Mouse (Mus musculus): ENCODE results near the gene Hexim2.

Gene Hexim2

GRCm38 (mm10) chr11:103112552-103112912 is 19.7 kb upstream of the Hexim2 start:
- DNase-seq: peak; percentile 95

GRCm38 (mm10) chr11:103113005-103113404 is 19.2 kb upstream of the Hexim2 start:
- peak; percentile 94 for DNase-seq

GRCm38 (mm10) chr11:103113771-103114170 is 18.5 kb upstream of the Hexim2 start:
- DNase-seq: peak; percentile 87

- DNase-seq: peak; percentile 93
Observed at GRCm38 (mm10) chr11:103114270-103114943, 17.8 kb upstream of the Hexim2 start.

- DNase-seq: peak; percentile 99
Observed at GRCm38 (mm10) chr11:103115163-103116007, 16.8 kb upstream of the Hexim2 start.

- peak; percentile 100 for DNase-seq
Observed at GRCm38 (mm10) chr11:103116008-103116818, 16.0 kb upstream of the Hexim2 start, which contains the start of gene Hexim1. Hexim1 (plus strand) TSS chr11:103116231.

GRCm38 (mm10) chr11:103116959-103117590 is 15.2 kb upstream of the Hexim2 start:
- peak; percentile 98 for DNase-seq

GRCm38 (mm10) chr11:103117591-103118009 is 14.6 kb upstream of the Hexim2 start:
- DNase-seq: no peak

GRCm38 (mm10) chr11:103118866-103119265 is 13.4 kb upstream of the Hexim2 start:
- DNase-seq: peak; percentile 74

- peak; percentile 76 for DNase-seq
Observed at GRCm38 (mm10) chr11:103119609-103120008, 12.6 kb upstream of the Hexim2 start.

GRCm38 (mm10) chr11:103120315-103120714 is 11.9 kb upstream of the Hexim2 start:
- peak; percentile 95 for DNase-seq

GRCm38 (mm10) chr11:103132576-103133455 is 587 bp downstream of the Hexim2 start:
- peak; percentile 100 for DNase-seq

GRCm38 (mm10) chr11:103133456-103134185 is 1.4 kb downstream of the Hexim2 start:
- peak; percentile 95 for DNase-seq

GRCm38 (mm10) chr11:103134221-103134620 is 2.0 kb downstream of the Hexim2 start:
- peak; percentile 91 for DNase-seq

- no peak for DNase-seq
Observed at GRCm38 (mm10) chr11:103136039-103136577, 3.9 kb downstream of the Hexim2 start.

GRCm38 (mm10) chr11:103139951-103140762 is 7.9 kb downstream of the Hexim2 start:
- peak; percentile 92 for DNase-seq

- no peak for DNase-seq
Observed at GRCm38 (mm10) chr11:103140763-103141100, 8.5 kb downstream of the Hexim2 start.

- peak; percentile 99 for DNase-seq
Observed at GRCm38 (mm10) chr11:103141101-103141943, 9.1 kb downstream of the Hexim2 start.

GRCm38 (mm10) chr11:103141944-103142255 is 9.7 kb downstream of the Hexim2 start:
- peak; percentile 91 for DNase-seq

Measured in heart, adult 11 months (tissue).